Mouse (Mus musculus): Measurements from ENCODE around the gene Hras. TPM values are rescaled to one million over a fixed set of nuclear protein-coding genes. Genes with fewer than 3 reads are reported as not detected.

Gene Hras
- polyA plus RNA-seq (2016; fragmentation: Nextera tagmentation; extraction: Ambion mirVana) = 84.2 and 87.5 TPM in 2 replicates

DNA sequence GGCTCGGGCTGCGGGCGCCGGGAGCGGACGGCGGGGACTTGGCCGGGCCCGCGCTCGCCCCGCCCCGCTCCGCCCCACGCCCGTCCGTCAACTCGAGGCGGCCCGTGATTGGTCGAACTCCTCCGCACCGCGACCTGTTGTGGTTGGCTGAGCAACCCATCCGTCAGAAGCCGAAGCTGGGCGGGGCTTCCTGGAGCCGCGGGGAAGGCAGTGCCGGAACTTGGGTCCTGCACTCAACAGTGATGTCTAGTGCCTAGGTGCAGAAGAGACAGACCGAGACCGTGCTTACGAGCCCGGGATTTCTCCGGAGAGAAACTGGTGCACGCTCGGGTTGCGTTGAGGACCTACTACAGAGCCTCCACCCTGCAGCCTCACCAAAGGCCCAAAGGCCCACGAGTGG is at the start of gene Hras, which contains the start of gene Lrrc56:
TSS of gene Hras (minus strand) at position 58 of the 400 bp plus-strand sequence.
TSS of gene Lrrc56 (plus strand) at position 210 of the 400 bp plus-strand sequence.
- DNase-seq (ENCODE audit: low spot score) = peak; percentile 98
- H3K4me3 ChIP-seq = peak within 1 kb of the TSS; percentile 87
- peak within 1 kb of the TSS; percentile 94 for H3K27ac ChIP-seq (replicated peaks)
- H3K4me1 ChIP-seq = peaks cover 42% of the 10 kb centered on the region
- WGBS = under 1% methylated on average over 39 of the region's 39 CpGs
- no peaks in the 10 kb centered on the region for H3K9me3 ChIP-seq (replicated peaks)
- H3K36me3 ChIP-seq = peaks cover 44% of the 10 kb centered on the region
- H3K27me3 ChIP-seq (ENCODE audit: low read depth, poor library complexity, severe bottlenecking) = no peaks in the 10 kb centered on the region

DNA sequence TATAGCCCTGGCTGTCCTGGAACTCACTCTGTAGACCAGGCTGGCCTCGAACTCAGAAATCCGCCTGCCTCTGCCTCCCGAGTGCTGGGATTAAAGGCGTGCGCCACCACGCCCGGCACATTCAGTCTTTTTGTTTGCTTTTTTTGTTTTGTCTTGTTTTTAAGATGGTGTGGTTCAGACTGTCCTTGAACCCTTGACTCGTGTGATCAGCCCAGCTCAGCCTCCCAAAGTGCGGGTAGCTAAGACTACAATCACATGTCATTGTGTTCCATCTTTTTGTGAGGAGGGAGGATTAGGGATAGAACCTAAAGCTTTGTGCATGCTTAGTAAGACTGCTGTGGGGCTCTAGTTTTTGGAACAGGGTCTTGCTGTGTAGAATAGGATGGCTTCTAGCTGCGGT is 37.7 kb upstream of the Hras start:
- DNase-seq (ENCODE audit: low spot score) = no peak
- WGBS = 90% methylated on average over 10 of the region's 10 CpGs
- Histone ChIP-seq H3K27ac (replicated peaks) (no peak overlapping the region), H3K27me3 (ENCODE audit: low read depth, poor library complexity, severe bottlenecking) (no peaks in the 10 kb centered on the region), H3K9me3 (replicated peaks) (no peaks in the 10 kb centered on the region), H3K4me1 (peaks cover 29% of the 10 kb centered on the region), H3K36me3 (peaks cover 64% of the 10 kb centered on the region), H3K4me3 (no peak overlapping the region)

DNA sequence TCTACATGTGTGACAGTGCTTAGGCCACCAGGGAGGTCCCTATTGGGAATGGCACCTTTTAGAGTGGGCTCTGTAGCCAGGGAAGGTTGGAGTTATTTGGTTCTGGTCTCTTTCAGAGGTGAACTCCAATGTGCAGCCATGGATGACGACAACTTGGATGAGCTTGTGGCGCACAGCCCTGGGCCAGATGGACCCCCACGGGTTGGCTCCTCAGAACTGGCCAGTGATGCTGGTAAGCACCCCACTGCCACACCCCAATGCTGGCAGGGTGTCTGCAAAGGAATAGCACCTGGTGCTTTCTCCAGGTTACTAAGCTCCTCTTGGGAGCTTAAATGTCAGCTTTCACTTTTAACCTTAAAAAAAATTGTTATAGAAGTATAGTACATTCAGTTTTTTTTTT is 37.3 kb upstream of the Hras start:
- Histone ChIP-seq H3K36me3 (peaks cover 60% of the 10 kb centered on the region), H3K4me3 (peak overlapping the region; percentile 96; the same call in 1 of the 2 replicates), H3K9me3 (replicated peaks) (no peaks in the 10 kb centered on the region), H3K27me3 (ENCODE audit: low read depth, poor library complexity, severe bottlenecking) (no peaks in the 10 kb centered on the region), H3K4me1 (peaks cover 29% of the 10 kb centered on the region), H3K27ac (replicated peaks) (no peak overlapping the region)
- DNase-seq (ENCODE audit: low spot score) = no peak
- WGBS = 91% methylated on average over 3 of the region's 3 CpGs

DNA sequence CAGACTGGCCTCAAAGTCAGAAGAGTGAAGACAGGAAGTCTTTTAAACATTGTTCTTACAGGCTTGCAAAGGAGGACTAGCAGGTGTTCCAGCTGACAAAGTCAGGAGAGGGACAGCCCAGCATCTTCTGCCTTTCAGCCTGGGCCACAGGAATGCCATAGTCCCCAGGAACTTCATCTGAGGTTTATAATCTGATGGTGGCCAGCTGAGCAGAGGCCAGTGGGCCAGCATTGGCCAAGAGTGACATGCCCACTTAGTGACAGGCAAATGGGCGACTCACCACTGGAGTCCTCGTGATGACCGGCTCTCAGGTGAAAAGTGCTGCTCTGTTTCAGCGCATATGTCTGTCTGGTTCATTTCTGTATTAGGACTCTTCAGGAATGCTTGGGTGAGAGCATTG is 36.8 kb upstream of the Hras start:
- H3K27me3 ChIP-seq (ENCODE audit: low read depth, poor library complexity, severe bottlenecking) = no peaks in the 10 kb centered on the region
- H3K27ac ChIP-seq (replicated peaks) = no peak overlapping the region
- peaks cover 55% of the 10 kb centered on the region for H3K36me3 ChIP-seq
- H3K9me3 ChIP-seq (replicated peaks) = no peaks in the 10 kb centered on the region
- peaks cover 29% of the 10 kb centered on the region for H3K4me1 ChIP-seq
- H3K4me3 ChIP-seq = peak overlapping the region; percentile 96; the same call in 1 of the 2 replicates
- no peak for DNase-seq (ENCODE audit: low spot score)
- WGBS = 93% methylated on average over 4 of the region's 4 CpGs

DNA sequence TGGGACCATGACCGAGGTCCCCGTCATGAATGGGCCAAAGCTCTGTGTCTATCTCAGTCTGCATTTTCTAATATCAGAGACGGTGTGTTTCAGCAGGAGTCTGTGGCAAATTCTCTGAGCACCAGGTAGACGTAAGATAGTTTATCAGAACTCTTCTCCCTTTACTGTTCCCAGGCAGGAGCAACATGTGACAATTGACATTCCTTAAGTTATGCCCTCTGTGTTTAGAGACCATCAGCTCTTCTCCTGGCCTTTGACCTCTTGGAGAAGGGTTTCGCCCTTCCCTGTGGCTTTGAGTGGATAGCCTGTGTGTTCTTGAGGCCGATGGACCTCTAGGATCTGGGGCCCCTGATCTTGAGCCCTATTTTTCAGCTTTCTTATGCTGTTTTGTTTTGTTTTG is 35.9 kb upstream of the Hras start:
- peak overlapping the region; percentile 99; the same call in 1 of the 2 replicates for H3K27ac ChIP-seq (replicated peaks)
- 68% methylated on average over 6 of the region's 6 CpGs for WGBS
- DNase-seq (ENCODE audit: low spot score) = no peak

DNA sequence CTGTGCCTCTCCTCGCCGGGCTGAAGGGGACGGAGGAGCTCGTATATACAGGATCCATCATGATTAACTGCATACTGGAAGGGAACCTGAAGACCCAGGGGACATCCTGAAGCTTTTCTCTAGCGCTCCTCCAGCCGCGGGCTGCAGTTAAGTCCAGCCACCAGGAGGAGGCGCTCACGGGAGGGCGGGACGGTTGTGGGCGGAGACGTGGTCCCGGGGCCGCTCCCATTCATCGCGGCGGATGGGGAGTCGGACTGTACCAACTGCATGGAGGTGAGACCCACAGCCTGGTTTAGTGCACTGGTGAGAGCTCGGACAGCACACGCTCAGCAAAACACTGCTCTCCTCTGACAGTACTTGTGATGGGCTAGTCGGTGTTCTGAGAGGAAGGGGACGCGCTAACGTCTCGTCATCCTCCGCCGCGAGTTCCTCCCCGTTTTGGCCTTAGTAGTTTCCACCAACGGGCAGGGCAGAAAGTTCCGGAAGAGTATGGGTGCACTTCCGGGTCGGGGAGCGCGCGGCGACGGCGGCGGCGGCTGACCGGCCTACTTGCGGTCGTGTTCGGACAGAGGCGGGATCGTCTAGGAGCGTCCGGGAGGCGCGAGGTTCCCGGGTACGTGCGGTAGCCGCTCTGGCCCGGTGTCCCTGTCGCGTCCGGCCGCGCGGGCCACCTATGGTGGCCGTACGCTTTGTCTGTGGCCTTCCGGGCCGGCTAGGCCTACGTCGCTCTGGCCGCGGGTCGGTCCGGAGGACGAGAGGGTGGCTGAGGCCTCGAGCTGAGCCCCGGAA is 34.7 kb upstream of the Hras start, which contains the start of gene Phrf1:
TSS of gene Phrf1 (plus strand) at position 506 of the 789 bp plus-strand sequence.
- H3K27me3 ChIP-seq (ENCODE audit: low read depth, poor library complexity, severe bottlenecking) = no peaks in the 10 kb centered on the region
- peak within 1 kb of the TSS; percentile 99 for H3K27ac ChIP-seq (replicated peaks)
- H3K9me3 ChIP-seq (replicated peaks) = no peaks in the 10 kb centered on the region
- peak within 1 kb of the TSS; percentile 96 for H3K4me3 ChIP-seq
- H3K36me3 ChIP-seq = peaks cover 34% of the 10 kb centered on the region
- under 1% methylated on average over 76 of the region's 76 CpGs for WGBS
- peak; percentile 94 for DNase-seq (ENCODE audit: low spot score)
- peaks cover 29% of the 10 kb centered on the region for H3K4me1 ChIP-seq

More for the DNA sequence above, 35.9 kb upstream of the Hras start:
- H3K36me3 ChIP-seq = peaks cover 46% of the 10 kb centered on the region
- peaks cover 29% of the 10 kb centered on the region for H3K4me1 ChIP-seq
- H3K9me3 ChIP-seq (replicated peaks) = no peaks in the 10 kb centered on the region
- H3K27me3 ChIP-seq (ENCODE audit: low read depth, poor library complexity, severe bottlenecking) = no peaks in the 10 kb centered on the region
- H3K4me3 ChIP-seq = peak overlapping the region; percentile 96

DNA sequence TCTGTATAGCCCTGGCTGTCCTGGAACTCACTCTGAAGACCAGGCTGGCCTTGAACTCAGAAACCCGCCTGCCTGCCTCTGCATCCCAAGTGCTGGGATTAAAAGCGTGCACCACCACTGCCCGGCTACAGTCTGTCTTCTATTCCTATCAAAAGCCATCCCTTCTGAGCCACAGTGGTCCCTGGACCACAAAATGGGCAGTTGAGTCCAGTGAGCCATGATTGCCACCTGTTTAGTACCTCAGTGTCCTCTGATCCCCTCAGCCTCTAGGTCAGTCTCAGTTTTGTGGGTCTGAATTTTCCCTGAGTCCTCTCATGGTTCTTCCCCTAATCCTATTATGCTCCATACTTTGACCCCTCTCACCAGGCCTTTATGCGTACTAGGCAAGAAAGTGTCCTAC is 34.0 kb upstream of the Hras start:
- H3K4me1 ChIP-seq = peaks cover 29% of the 10 kb centered on the region
- no peaks in the 10 kb centered on the region for H3K9me3 ChIP-seq (replicated peaks)
- 75% methylated on average over 4 of the region's 4 CpGs for WGBS
- peak overlapping the region; percentile 96 for H3K4me3 ChIP-seq
- no peaks in the 10 kb centered on the region for H3K27me3 ChIP-seq (ENCODE audit: low read depth, poor library complexity, severe bottlenecking)
- H3K27ac ChIP-seq (replicated peaks) = peak overlapping the region; percentile 99
- no peak for DNase-seq (ENCODE audit: low spot score)
- peaks cover 27% of the 10 kb centered on the region for H3K36me3 ChIP-seq

DNA sequence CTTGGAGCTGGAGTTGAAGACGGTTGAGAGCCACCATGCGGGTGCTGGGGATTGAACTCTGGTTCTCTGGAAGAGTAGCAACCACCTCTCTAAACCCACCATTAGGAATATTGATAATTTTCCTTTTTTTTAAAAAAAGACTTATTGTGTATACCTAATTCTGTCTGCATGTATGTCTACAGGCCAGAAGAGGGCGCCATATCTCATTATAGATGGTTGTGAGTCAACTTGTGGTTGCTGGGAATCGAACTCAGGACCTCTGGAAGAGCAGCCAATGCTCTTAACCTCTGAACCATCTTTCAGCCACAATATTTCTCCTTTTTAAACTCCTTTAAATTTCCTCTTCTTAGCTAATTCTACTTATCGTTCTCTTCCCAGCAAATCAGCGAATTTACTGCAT is 32.7 kb upstream of the Hras start:
- DNase-seq (ENCODE audit: low spot score) = no peak
- no peak overlapping the region for H3K4me3 ChIP-seq
- H3K27me3 ChIP-seq (ENCODE audit: low read depth, poor library complexity, severe bottlenecking) = no peaks in the 10 kb centered on the region
- H3K9me3 ChIP-seq (replicated peaks) = no peaks in the 10 kb centered on the region
- 85% methylated on average over 6 of the region's 6 CpGs for WGBS
- H3K4me1 ChIP-seq = peaks cover 38% of the 10 kb centered on the region
- no peak overlapping the region for H3K27ac ChIP-seq (replicated peaks)
- peaks cover 14% of the 10 kb centered on the region for H3K36me3 ChIP-seq

DNA sequence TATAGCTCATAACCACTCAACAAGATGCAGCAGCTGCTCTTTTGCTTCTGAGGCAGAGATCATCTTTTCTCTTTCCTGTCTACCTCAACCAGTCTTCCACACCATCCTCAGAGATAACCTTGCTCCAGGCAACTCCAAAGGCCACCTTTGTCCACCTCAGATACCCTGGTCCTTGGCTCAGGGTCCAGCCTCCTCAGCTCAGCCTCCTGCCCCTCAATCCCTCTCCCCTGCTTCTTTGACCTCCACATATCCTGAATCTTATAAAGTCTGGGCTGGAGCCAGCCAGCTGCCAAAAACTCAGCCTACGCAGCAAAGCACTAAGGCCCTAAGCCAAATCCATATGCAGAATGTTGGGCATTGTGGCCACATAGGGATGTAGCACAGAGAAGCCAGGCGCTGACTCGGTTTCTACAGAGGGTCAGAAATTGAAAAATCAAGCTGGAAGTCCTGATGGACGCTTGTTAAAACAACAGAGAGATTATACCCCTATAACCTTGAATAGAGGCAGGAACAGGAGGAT is 29.0 kb upstream of the Hras start:
- Histone ChIP-seq H3K9me3 (replicated peaks) (no peaks in the 10 kb centered on the region), H3K27me3 (ENCODE audit: low read depth, poor library complexity, severe bottlenecking) (no peaks in the 10 kb centered on the region), H3K4me1 (peaks cover 39% of the 10 kb centered on the region), H3K4me3 (peak overlapping the region; percentile 64; the same call in 1 of the 2 replicates), H3K27ac (replicated peaks) (peak overlapping the region; percentile 89), H3K36me3 (peaks cover 28% of the 10 kb centered on the region)
- DNase-seq (ENCODE audit: low spot score) = no peak
- WGBS = 90% methylated on average over 4 of the region's 4 CpGs

DNA sequence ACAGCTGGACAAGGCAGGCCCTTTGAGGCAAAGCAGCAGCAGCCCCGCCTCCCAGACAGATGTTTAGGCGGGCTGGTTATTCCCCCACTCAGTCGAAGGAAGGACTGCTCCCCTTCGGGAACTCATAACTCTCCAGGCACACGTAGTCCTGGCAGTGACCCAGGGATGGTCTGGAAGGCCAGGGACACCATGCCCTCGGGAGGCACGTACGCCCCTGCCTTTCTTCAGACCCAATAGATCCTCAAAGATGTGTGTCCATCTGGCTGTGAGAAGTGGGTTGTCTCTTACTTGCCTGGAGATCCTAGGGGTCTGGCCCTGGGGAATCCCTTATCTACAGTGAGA is 28.3 kb upstream of the Hras start:
- no peak for DNase-seq (ENCODE audit: low spot score)
- 18% methylated on average over 8 of the region's 8 CpGs for WGBS
- Histone ChIP-seq H3K4me1 (peaks cover 45% of the 10 kb centered on the region), H3K27ac (replicated peaks) (peak overlapping the region; percentile 89), H3K4me3 (peak overlapping the region; percentile 64), H3K9me3 (replicated peaks) (no peaks in the 10 kb centered on the region), H3K27me3 (ENCODE audit: low read depth, poor library complexity, severe bottlenecking) (no peaks in the 10 kb centered on the region), H3K36me3 (peaks cover 35% of the 10 kb centered on the region)

DNA sequence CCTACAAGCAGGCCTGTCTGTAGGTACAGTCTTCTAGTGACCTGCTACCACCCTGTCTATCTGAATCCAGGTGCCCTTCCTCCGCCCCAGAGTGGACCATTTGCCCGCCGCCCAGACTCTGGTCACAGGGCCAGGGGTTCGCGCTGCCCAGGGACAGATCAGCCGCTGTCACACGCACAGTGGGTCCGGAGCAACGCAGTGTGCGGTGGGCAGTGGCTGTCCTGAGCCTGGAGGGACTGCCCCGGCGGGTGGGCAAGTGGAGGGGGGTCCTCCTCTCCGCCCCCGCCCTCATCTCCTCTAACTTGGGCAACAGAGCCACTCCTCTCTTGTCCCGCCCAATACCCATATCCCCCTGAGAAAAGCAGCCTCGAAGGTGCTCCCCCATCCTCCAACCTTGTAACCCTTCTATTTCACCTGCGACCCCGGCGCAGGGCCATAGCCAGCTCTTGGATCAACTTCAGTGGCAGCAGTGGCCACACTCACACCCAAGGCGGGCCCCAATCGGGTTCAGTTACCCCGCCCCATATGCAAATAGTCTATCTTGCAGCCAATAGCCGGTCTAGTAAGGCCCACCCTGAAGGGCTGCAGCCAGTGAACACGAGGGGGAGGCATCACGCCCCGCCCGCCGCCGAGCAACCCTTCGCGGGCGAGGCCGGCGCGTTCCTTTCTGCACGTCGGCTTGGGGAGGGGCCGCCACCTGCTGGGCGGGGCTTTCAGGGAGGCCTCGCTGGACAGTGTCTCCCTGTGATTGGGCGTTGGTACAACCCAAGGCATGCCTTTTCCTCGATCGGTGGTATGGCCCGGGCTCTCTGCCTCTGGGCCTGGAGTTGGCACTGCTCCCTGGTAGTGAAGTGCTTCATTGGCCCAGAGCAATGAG is 27.7 kb upstream of the Hras start:
- H3K9me3 ChIP-seq (replicated peaks) = no peaks in the 10 kb centered on the region
- no peaks in the 10 kb centered on the region for H3K27me3 ChIP-seq (ENCODE audit: low read depth, poor library complexity, severe bottlenecking)
- H3K4me3 ChIP-seq = peak overlapping the region; percentile 64
- H3K4me1 ChIP-seq = peaks cover 51% of the 10 kb centered on the region
- peak; percentile 99 for DNase-seq (ENCODE audit: low spot score)
- H3K36me3 ChIP-seq = peaks cover 37% of the 10 kb centered on the region
- H3K27ac ChIP-seq (replicated peaks) = peak overlapping the region; percentile 89
- WGBS = 3% methylated on average over 44 of the region's 44 CpGs

DNA sequence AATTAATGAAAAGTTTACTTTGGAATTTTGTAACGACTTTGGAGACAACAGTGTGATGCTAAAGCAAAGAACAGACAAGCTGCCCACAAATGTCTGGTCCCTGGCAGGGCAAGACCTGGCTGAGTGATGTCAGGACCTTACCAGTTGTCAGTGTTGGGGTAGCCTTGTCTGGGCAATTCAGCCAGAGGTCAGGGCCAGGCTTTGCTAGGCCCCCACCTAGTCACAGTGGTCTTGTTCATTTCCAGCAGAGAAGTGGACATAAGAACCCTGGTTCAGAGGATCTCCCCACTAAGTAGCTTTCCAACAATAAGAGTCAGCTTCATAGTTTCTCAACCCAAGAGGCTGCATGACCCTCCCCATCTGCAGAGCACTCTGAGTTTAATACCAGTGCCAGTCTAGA is 26.6 kb upstream of the Hras start:
- WGBS = 78% methylated on average over 1 of the region's 1 CpGs
- Histone ChIP-seq H3K9me3 (replicated peaks) (no peaks in the 10 kb centered on the region), H3K27me3 (ENCODE audit: low read depth, poor library complexity, severe bottlenecking) (no peaks in the 10 kb centered on the region), H3K27ac (replicated peaks) (peak overlapping the region; percentile 89), H3K4me1 (peaks cover 60% of the 10 kb centered on the region), H3K36me3 (peaks cover 37% of the 10 kb centered on the region), H3K4me3 (peak overlapping the region; percentile 64)
- DNase-seq (ENCODE audit: low spot score) = no peak
